30 mouse cellular contexts compared by ENCODE assay signal in genomic region chr12:83765965-83766603, GRCm38 (mm10). TPM values are rescaled to one million over a fixed set of nuclear protein-coding genes. Genes with fewer than 3 reads are reported as not detected.
DNase-seq lines count a peak whose midpoint lies in the region; ATAC-seq lines count a peak whose summit lies in the region.
"Had no signal": no experiment of that assay in that cellular context is flagged by ENCODE, and none has a peak within 500 bp of the region (broad histone marks: within the 10 kb centered on the region; RNA-seq: fewer than 3 reads in every experiment).

No protein-coding gene starts in this region.

- ATAC-seq in embryonic facial prominence, embryonic 11.5 days (replicated peaks; ENCODE audit: insufficient number of reproducible peaks, low FRiP score, low TSS enrichment, low read depth), result no peak
- ATAC-seq: forebrain, embryonic 15.5 days; intestine, postnatal 0 days; liver, embryonic 12.5 days; liver, postnatal 0 days; lung, postnatal 0 days; midbrain, embryonic 13.5 days had no signal

- H3K4me2 ChIP-seq in embryonic facial prominence, embryonic 11.5 days (ENCODE audit: low read depth, low read length), result no peak overlapping the region
- H3K4me2 ChIP-seq: forebrain, embryonic 15.5 days; hindbrain, embryonic 14.5 days; limb, embryonic 13.5 days; liver, embryonic 12.5 days; midbrain, embryonic 13.5 days had no signal

- no peak overlapping the region for H3K27ac ChIP-seq in embryonic facial prominence, embryonic 11.5 days (replicated peaks; ENCODE audit: low read depth, low read length)
- H3K27ac ChIP-seq: forebrain, embryonic 15.5 days; hindbrain, embryonic 14.5 days; limb, embryonic 13.5 days; liver, embryonic 12.5 days; macrophage; midbrain, embryonic 13.5 days; stomach, postnatal 0 days had no signal

- no peaks in the 10 kb centered on the region for H3K36me3 ChIP-seq in embryonic facial prominence, embryonic 11.5 days (replicated peaks; ENCODE audit: control insufficient read depth, insufficient read depth, low read depth, low read length)
- H3K36me3 ChIP-seq: forebrain, embryonic 15.5 days; limb, embryonic 13.5 days; liver, embryonic 12.5 days; midbrain, embryonic 13.5 days had no signal

- no peaks in the 10 kb centered on the region for H3K9me3 ChIP-seq in embryonic facial prominence, embryonic 11.5 days (replicated peaks; ENCODE audit: control insufficient read depth, low read length)
- H3K9me3 ChIP-seq: forebrain, embryonic 15.5 days; limb, embryonic 13.5 days; liver, embryonic 12.5 days; midbrain, embryonic 13.5 days had no signal

- DNase-seq in embryo, embryonic 10 days (ENCODE audit: low spot score), result peak; percentile 44
- DNase-seq in embryo, embryonic 9.5 days (ENCODE audit: extremely low spot score), result no peak
- peak; percentile 75 for DNase-seq in embryonic facial prominence, embryonic 11.5 days (ENCODE audit: low spot score)
- peak; percentile 52 for DNase-seq in forelimb bud, embryonic 11.5 days (ENCODE audit: low read depth, low spot score)
- peak; percentile 38 for DNase-seq in skeletal muscle tissue, adult 2 months (ENCODE audit: low read depth, low spot score)
- no peak for DNase-seq in thymus, postnatal 10 days (ENCODE audit: low spot score in 2 of 2)
- no peak for DNase-seq in ovary, postnatal 36 days (ENCODE audit: low spot score)
- DNase-seq in heart, postnatal 36 days, result no peak
- DNase-seq: adrenal gland, postnatal 10 days; cerebellum, adult 11-12 months; cerebellum, adult 9-11 months; gastrocnemius, postnatal 10 days; heart, postnatal 4 days; kidney, postnatal 25 days; liver, postnatal 0 days; right cerebral cortex, postnatal 25 days; thymus, adult 18-20 months; thymus, postnatal 36 days had no signal

- no peak overlapping the region for H3K9ac ChIP-seq in embryonic facial prominence, embryonic 11.5 days (replicated peaks; ENCODE audit: low read length)
- H3K9ac ChIP-seq: forebrain, embryonic 15.5 days; hindbrain, embryonic 14.5 days; limb, embryonic 13.5 days; liver, embryonic 12.5 days; liver, postnatal 0 days; midbrain, embryonic 13.5 days had no signal

- intact Hi-C loops in heart, postnatal 36 days (cut with DNase I), result loop anchor here (2.0 kb wide), 1 partner anchor 35 kb away; no protein-coding TSS in a partner anchor

- 55% methylated on average over 13 of the region's 13 CpGs for WGBS in embryonic facial prominence, embryonic 11.5 days

- H3K4me1 ChIP-seq in embryonic facial prominence, embryonic 11.5 days (ENCODE audit: control insufficient read depth, insufficient read depth, low read length), result peaks cover 11% of the 10 kb centered on the region

- H3K4me3 ChIP-seq in embryonic facial prominence, embryonic 11.5 days (ENCODE audit: low read depth, low read length), result no peak overlapping the region
- H3K4me3 ChIP-seq: forebrain, embryonic 15.5 days; limb, embryonic 13.5 days; liver, embryonic 12.5 days; midbrain, embryonic 13.5 days had no signal

- H3K27me3 ChIP-seq in embryonic facial prominence, embryonic 11.5 days (ENCODE audit: control insufficient read depth, insufficient read depth, low read length), result no peaks in the 10 kb centered on the region; the same call in 1 of the 2 replicates
- H3K27me3 ChIP-seq: CH12.LX; forebrain, embryonic 15.5 days had no signal

RNA-seq across cellular contexts. Expression of gene Papln, which starts 2.6 kb away (rescaled TPM):
- polyA plus RNA-seq in embryonic facial prominence, embryonic 11.5 days (2014; fragmentation: Nextera tagmentation; extraction: Ambion mirVana), result 0.06 TPM in 1 of 2 replicates, not detected in the other
- 10 to 100 TPM; 10.2 to 11.4 TPM for total RNA-seq in heart, postnatal 36 days (2021)
- total RNA-seq: megakaryocyte-erythroid progenitor cell, adult 5-6 weeks had no signal
- polyA plus RNA-seq: C2C12, macrophage had no signal

Comparison
In these comparisons a context has a peak if more than half of its experiments do, and no peak if none do; other contexts are left out.
1. DNase-seq: peak in embryo, embryonic 10 days (single experiment), embryonic facial prominence, embryonic 11.5 days (single experiment), forelimb bud, embryonic 11.5 days (single experiment) and skeletal muscle tissue, adult 2 months (single experiment); none in embryo, embryonic 9.5 days (single experiment), thymus, postnatal 10 days (0 of 2), ovary, postnatal 36 days (single experiment) and heart, postnatal 36 days (0 of 2).